Mouse (Mus musculus) ES-Bruce4 (cell line): ENCODE measurements at regions not wholly inside any gene's neighbourhood (a gene's known extent, or its start where the extent isn't known, plus 50 kb on each side); places are given as distances from the start of the nearest gene placed in this dataset.

Experiments
- CTCF ChIP-seq: IDR thresholded peaks from one replicate; pipeline ENCODE4 v1.8.1; 2011; ENCODE audit warnings: low read depth, low read length
- POLR2A ChIP-seq: IDR thresholded peaks from one replicate; pipeline ENCODE4 v1.8.1; 2011; ENCODE audit warnings: low read length; ENCODE audit not compliant: insufficient read depth

DNA sequence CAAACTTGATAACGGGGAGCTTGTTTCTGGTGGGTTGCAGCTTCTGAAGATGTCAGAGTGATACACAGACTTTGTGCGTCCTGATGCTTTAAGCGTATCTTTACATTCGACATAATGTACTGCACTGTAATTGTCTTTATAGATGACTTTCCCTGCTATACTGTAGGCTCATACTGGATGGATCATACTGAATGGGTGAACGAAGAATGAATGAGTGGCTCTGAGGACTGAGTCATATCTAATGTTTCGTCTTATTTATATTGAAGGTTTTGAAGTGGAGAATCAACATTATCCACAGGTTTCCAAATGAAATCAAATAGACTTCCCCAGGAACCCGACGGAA is 116.3 kb upstream of the Etaa1 start:
- TF ChIP-seq CTCF (no peak), POLR2A (no peak)
